Mouse (Mus musculus) kidney, adult 9 months (tissue): ENCODE results near the gene Ptprg.

Experiments
- DNase-seq: peaks from one replicate; pipeline ENCODE4 v3.0.0; 2022

Gene Ptprg

DNA sequence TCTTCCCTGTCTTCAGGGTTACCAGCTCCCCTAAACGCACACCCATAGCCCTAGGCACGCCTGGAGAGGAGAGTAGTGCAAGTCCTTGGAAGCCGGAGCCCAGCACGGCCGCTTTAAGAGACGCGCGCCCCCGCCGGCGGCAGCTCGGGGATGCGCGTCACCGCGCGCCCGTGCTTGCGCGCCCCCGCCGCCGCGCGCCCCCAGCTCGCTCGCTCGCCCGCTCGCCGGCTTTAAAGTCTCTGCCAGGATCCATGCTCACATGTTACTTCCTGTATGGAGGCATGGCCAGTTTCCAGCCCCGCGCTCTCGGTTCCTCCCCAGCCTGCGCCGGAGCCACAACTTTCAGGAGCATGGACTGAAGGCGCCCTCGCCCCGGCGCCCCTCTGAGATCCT is at the start of gene Ptprg:
Gene Ptprg, plus strand, starts transcription at position 260 of the 393 bp plus-strand sequence.
- DNase-seq = peak; percentile 91

DNA sequence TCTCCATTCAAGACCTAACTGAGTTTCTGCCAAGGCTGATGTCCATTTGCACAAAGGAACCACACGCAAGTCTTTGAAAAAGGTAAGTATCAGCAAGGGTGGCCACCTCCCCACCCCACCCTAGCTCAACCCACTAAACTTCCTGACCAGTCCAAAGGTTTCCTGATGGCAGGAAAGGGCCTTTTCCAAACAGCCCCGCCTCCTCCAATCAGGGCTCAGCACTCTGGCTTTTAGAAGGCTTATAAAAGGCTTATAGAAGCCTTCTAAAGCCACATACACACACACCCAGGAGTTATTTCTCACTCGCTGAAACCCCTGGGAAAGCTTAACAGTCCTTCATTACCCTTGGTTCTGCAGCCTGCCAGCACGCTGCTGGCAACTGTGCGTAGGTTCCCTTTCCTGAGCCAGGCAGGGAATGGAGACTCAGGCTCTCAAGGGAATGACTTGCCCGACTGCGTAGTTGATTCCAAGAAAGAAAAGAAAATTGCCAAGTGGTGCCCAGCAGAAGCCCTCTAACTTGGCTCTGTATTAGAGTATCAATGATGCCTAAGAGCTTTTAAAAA is 49.4 kb upstream of the Ptprg start:
- no peak for DNase-seq

DNA sequence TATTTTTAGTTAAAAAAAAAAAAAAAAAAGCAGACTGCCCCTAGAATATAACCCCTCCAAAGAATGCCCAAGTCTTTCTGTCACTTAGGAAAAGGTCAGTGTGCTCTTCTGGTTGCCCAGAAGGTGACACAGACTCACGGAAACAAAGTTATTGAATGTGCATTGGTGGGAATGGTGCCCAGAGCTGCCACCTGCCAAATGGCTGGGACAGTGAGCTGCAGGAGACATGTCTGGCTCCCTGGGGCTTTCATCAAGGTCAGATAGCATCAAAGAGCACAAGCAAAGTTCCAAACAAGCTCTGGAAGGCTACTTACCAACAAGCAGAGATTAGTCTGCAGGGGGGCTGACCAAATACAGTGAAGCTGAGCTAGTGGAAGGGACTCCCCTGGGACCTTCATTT is 43.2 kb upstream of the Ptprg start:
- peak; percentile 15 for DNase-seq

DNA sequence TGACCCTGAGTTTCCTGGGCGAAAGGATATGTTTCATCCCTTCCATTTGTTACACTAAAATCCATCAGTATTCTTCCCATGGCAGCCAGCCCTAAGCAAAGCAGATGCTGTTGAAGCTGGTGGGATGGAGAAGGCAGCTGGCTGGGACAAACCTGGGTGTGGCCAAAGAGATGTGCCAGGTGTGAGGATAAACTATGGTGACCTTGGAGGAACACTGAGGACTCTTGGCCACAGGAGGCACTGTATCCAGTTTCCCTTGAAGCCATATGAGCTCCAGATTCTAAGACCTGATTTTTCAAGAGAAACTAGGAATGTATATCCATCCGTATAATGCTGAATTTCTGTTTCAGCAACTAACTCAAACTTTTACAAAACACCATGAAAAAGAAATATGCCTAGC is 34.2 kb upstream of the Ptprg start:
- no peak for DNase-seq

DNA sequence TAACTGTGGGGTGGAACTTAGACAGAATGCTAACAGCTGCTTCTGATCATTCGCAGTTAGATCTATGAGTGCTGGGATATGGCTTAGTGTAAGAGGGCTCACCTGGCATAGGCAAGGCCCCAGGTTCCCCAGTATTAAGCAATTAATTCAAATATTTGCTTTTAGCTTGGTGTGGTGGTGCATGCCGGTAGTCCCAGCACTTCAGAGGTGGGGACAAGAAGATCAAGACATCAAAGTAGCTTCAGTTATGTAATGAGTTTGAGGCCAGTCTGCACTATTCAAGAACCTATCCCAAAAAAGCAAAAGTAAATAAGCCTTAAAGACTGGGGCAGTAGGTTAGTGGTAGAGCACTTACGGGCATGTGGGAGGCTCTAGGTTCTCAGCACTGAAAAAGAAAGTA is 30.3 kb upstream of the Ptprg start:
- DNase-seq = no peak

DNA sequence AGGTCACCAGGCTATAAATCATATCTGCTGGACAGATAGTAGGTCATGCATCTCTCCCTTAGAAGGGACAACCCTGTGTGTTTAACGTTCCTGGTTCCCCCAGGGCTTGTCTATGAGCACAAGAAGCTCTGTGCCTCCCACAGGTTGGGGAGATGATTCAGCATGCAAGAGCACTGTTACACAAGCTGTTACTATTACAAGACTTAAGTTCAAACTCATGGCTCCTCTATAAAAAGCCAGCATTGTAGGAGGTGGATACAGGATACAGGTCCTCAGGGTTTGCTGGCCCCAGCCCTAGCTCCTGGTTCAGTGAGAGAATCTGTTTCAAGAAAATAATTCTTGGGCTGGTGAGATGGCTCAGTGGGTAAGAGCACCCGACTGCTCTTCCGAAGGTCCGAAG is 23.7 kb upstream of the Ptprg start:
- no peak for DNase-seq

DNA sequence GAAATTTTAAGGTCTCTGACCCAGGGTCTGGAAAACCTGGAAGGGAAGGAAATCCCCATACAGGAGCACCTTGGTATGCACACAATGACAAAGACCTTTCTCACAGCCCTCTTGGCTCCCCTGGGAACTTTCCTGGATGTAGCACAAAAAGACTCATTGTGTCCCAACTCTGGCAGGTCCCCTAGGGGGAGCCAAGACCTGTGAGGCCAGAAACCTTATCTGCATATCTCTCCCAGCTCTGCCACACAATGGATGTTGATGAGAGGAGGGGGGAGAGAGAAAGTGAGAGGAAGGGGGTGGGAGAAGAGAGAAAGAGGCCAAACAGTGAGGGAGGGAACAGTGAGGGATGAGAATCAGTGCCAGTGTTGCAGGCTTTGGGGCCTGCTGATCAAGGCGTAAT is 18.9 kb upstream of the Ptprg start:
- peak; percentile 26 for DNase-seq

DNA sequence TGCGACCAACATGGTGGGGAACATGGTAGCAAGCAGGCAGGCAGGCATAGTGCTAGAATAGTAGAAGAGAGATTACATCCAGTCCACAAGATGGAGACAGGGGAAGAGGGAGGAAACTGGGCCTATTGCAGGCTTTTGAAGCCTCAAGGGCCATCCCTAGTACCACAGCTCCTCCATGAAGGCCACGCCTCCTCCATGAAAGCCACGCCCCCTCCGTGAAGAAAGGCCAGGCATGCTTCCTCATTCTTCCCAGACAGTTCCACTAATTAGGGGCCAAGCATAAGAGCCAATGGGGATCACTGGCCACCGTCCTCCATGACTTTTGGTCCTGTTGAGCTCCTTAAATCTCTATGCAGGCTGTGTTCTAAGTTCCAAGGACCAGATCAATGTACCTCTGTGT is 17.2 kb upstream of the Ptprg start:
- DNase-seq = no peak

DNA sequence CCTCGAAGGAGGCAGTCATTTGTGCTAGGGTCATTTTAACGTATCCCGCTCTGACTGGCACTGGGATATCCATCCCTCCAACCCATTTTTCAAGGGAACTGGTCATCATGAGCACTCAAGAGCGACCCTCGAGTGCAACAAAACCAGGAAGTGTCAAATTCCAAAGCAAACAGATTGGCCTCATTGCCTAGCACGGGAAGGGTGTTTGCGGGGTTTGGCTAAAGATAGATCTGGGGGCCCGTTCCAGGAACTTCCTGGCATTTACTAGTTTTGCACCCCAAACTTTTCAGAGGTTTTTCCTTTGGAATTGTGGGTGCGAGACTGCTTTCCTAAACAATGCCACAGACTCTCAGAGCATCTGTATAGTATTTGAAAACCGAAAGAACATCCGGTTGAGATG is 1.4 kb upstream of the Ptprg start:
- DNase-seq = no peak

DNA sequence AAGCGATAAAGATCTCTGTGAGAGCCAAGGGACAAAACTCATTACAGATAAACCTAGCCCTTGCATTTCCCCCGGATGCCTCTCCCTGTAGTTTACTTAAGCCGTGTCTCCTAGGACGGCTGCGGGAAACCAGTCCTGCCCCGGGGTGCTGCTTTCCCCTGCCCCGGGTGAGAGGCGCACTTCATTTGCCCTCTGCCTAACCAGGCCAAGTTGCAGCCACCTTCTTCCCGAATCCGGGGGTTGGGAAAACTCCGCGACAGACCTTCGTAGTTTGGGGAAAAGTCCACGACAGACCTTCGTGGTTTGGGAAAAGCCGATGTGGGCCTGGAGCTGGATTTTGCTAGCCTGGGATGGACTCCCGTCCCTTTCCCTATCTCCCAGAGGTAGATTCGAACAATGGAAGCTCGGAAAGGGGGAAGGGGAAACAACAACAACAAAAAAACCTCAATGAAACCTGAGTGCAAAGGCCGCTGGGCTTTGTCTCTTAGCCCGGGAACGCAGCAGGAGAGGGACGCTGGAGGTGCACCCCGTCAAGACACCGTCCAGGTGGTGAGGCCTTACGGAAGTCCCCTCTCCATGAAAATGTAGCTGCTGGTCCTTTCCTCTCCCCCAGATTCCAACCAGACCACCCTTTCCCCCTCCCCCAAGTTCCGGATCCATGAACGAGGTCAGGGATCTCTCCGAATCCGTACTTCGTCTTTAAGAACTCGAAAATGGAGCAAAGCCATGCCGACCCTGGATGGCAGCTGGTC is 635 bp upstream of the Ptprg start:
- peak; percentile 61 for DNase-seq

DNA sequence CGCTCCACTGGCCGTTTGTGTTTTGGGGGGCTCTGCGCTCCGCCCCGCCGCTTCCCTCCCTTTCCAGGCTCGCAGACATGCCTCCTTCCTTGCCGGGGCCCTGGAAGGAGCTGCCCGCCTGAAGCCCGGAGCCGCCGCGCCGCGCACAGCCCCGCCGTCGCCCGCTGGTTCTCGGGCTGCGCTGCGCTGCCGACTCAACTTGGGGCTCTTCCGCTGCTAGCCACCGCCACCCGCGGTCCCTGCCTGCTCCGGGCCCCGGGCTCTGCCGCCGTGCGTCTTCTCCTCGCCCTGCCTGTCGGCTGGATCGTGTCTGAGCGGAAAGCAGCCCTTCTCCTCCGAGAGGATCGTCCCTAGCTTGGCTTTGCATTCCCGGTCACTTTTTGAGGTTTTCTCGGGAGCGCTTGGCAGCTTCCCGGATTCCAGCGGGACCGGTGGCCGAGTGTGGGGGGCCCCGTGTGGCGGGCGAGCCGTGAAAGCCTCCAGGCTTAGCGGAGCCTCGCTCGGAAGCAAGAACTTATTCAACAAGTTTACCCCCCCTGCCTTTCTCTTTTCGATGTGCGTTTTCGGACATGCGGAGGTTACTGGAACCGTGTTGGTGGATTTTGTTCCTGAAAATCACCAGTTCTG is 460 bp downstream of the Ptprg start:
- DNase-seq = peak; percentile 42

DNA sequence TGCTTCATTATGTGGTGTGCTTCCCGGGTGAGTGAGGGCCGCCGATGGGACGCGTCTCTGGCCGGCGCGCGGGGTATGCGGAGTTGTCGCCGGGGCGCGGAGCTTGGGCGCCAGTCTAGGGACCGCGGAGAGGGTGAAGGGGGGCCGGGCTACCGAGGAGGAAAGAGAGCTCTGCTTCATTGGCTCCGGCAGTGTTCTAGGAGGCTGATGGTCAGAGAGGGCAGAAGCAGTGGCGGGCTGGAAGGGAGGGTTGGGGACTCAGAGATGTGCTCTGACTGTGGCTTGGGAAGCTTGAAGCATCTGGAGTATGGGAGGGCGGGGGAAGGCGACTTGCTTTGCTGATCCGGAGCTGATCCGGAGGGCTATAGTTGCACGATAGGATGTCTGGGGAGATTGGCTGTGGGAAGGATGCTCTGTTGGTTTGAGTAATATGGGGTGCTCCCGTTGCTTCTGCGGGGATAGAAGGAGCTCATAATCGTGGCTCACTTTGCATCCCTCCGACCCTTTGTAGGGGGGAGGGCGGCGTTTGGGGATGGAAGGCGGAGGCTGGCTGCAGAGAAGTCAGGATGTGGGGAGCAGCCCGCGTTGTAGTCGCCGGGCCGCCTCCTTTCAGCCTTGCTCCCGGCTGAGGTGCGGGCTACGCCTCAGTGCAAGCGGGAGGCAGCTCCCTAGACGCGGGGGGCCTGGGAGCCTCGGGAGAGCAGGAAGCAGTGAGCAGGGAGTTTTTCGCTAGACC is 1.1 kb downstream of the Ptprg start:
- DNase-seq = peak; percentile 55

DNA sequence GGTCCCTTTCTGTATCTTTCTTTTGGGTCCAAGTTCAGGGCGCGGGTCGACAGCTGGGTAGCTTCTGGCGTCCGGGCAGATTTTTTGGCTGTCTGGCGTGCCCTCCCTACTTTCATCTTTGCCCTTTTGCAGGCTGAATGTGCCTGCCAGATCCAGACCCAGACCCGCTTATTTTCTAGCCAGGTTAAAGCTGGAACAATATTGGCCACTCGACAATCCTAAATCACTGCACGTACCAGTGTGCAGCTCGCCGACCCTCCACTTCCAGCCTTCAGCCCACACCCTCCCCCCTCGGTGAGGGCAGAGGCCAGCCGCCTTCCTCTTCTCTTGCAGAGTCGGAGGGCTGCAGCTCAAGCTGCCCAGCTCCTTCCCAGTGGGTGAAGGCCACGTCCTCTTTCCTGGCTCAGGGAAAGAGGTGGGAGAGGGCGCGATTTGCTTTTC is 1.7 kb downstream of the Ptprg start:
- DNase-seq = no peak

DNA sequence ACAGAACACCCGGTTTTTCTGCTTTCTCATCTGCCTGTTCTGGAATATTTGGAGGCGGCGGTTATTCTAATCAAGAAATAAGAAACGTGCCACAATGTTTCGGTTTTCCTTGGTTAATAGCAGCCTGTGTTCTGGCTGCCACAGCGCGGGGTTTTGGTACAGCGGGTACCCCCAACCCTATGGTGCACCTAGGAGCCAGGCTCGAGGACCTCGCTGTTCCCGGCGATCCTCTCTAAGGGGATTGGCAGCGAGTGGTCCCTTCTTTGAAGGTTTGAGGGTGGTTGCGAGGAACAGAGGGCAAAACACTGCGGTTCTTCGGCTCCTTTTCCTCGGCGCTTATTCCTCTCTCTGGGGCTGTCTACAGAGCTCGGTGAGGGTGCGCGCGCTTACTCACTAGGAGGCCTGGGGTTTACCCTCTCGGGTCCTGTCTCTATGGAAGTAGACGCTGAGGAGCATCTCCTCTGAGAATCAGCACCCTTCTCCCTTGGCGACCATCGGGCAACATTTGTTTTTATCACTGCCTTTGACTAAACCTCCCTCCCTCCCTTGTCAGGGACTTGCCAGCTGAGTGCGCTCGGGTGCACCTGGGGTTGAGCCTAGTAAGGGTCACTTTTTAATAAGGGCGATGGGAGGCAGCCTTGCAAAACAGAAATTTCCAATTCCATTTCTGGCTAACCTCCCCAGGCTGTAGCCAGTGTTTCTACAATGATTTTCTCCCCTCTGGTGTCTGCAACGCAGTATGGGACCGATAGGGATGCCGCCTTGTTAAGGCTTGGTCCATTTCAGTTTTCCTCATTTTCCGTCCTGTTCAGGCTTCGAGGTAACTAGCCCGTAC is 2.4 kb downstream of the Ptprg start:
- peak; percentile 44 for DNase-seq

DNA sequence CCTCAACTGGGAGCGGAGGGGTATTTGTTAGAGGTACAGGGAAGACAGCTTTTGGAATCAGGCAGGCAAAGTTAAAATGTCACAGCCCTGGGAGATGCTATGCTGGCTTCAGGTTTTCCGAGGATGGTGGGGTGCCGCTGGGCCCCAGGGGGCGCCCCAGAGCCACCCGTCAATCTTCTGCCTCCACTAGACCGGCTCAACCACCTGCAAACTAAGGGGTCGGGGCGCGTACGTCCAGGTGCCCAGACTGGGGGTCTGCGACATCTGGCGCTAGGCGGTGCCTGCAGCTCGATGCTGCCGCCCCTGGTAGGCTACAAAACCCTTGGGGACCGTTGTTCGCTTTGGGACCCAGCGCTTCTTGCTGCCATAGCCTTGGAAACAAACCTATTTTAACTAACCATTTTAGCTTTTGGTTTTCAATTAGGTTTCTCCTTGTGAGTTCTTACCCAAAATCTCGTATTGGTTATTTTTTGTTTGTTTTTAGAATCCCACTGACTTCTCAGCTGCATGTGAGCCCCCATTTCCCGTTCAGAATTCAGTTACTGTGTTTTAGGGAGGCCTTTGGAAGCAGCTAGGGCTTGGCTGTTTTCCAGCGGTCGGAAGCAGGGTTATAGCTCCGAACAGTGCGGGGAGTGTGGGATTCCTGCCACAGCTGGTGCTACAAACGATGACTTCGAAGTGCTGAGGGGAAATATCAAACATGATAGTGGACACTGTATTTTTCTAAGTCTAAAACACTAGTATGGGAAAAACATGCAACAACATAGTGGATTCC is 3.2 kb downstream of the Ptprg start:
- DNase-seq = peak; percentile 73

DNA sequence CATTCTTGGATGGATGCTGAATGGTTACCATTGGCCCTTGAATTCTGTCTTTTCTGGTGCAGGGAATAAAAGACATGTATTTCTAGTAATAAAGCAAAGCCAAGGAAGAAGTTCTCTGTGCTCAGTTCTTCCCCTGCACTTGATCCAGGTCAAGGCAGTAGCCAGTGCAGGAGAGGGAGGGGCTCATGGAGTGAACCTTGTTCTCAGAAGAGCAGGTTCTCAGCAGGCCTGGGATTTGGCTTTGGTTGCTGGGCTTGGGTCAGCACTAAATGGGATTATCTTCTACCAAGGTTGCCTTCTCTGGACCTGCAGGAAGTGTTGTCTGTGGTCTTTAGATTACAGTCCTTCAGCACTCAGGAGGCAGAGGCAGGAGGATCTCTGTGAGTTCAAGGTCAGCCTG is 5.2 kb downstream of the Ptprg start:
- DNase-seq = peak; percentile 49

DNA sequence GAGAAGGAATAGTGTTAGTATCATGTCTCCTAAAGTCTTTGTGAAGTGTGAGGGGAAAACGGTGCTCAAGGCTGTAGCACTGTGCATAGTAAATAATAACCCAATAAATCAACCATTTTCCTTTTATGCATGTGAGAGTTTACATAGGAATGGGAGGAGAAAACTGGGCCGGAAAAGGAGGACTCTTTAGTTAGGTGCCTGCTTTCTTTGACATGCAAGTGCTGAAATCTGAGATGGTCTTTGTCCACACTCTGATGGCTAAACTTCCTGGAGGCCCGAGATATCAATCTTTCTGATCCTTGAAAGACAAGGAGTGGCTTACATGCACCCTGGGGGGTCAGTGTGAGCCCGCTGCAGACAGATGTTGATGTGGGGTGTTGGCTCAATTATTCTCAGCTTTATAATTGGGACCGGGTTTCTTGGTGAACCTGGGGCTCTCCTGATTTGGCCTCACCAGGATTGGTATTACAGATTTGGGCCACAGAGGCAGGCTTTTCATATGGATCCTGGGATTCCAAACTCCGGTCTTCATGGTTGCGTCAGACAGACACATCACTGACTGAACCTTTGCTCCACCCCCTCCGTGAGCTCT is 7.4 kb downstream of the Ptprg start:
- no peak for DNase-seq

DNA sequence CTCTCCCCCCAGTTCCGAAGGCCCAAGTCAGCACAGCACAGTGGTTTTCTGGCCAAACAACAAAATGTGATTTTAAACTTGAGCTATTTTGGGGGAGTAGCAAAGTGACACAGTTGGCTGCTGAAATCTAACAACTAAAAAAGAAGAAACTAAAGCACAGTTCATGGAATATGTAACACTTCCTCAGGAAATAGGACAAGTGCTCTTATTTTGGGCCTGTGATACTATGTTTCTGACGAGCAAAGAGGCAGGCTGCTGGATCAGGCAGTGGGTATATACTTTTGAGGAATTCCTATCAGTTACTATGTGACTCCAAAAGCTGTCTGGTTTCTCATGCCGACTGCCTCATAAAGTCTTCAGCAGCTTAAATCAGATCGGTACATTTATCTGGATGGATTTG is 8.1 kb downstream of the Ptprg start:
- DNase-seq = no peak

DNA sequence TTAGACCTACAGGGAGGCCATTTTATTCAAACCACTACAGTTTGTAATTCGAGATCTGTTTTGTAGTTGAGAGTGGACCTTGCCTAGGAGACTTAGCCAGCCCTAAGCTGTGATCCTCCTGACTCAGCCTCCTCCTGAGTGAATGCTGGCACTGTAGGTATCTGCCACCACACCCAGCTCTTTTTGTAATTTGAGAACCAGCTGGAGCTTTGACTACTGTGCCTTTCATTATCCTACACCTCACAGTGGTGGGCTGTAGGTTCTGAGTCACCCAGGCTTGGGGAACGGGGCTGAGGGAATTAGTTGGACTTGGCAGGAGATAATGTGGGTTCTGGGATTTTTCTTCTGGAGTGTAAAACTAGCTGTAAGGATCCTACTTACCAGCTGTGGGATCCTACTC is 9.5 kb downstream of the Ptprg start:
- DNase-seq = no peak

DNA sequence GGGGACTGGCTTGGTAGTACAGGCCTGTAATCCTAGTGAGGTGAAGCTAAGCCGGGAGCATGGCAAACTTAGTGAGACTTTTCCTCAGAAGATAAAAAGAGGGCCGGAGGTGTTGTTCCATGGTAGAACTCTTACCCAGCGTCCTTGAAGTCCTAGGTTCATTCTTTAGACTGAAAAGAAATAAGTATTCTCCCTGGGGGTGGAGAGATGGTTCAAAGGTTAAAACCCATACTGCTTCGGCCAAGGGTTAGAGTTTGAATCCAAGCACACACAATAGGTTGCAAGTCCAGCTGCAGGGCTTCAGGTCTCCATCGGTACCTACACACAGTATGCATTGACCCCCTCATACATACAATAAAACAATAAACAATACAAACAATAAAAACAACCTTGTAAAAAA is 10.3 kb downstream of the Ptprg start:
- DNase-seq = peak; percentile 68

DNA sequence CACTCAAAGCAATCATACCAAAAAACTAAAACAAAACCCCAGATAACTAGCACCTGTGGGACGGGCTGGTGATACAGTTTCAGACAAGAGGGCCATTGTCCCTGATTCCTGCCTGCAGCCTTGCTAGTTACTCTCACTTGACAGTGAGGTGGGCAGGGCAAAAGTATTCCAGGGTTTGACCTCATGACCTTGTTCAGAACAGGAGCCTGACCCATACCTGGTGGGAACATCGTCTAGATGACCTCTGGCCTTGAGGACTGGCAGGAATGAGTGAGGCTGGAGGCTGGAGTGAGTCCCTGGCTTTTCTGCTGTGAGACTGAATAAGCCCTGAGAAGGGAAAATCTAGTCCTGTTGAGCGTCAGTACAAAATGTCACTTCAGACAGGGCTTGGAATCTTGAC is 11.1 kb downstream of the Ptprg start:
- DNase-seq = no peak

DNA sequence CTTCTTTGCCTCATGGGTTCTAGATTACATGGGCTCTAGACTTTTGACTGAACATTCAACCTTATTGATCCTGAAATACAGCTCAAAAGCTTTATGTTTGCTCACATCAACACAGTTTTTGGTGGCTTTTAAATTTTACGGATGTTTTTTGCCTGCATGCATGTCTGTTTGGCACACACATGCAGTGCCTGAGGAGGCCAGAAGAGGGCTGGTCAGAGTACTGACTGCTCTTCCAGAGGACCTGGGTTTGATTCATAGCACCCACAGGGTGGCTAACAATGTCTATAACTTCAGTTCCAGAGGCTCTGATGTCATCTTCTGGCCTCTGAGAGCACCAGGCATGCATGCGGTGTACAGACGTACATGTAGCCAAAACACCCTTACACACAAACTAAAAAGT is 12.0 kb downstream of the Ptprg start:
- DNase-seq = no peak
